Mouse (Mus musculus) kidney, postnatal 14 days (tissue): ENCODE measurements around the gene Erich3.
"Not testable (repeated sequence)": the region's sequence is repeated elsewhere in the genome, so short reads cannot be mapped to it uniquely, and the experiment has no call there.

Source experiments
- DNase-seq: peaks from one replicate; pipeline ENCODE4 v3.0.0; 2022; ENCODE audit warnings: mixed read lengths

Gene Erich3

GRCm38 (mm10) chr3:154663545-154663944 lies at the start of gene Erich3:
Gene Erich3 (plus strand): TSS chr3:154663859.
- DNase-seq = no peak

- DNase-seq = no peak
These were observed 48.9 kb upstream of the Erich3 start for GRCm38 (mm10) chr3:154614771-154615170.

GRCm38 (mm10) chr3:154615304-154615703 lies 48.4 kb upstream of the Erich3 start:
- no peak for DNase-seq

- no peak for DNase-seq
These were observed 47.6 kb upstream of the Erich3 start for GRCm38 (mm10) chr3:154616106-154616505.

GRCm38 (mm10) chr3:154628284-154628683 lies 35.4 kb upstream of the Erich3 start:
- no peak for DNase-seq

- not testable (repeated sequence) for DNase-seq
These were observed 32.4 kb upstream of the Erich3 start for GRCm38 (mm10) chr3:154631281-154631680.

- no peak for DNase-seq
These were observed 30.6 kb upstream of the Erich3 start for GRCm38 (mm10) chr3:154633091-154633490.

GRCm38 (mm10) chr3:154646638-154647442 lies 16.8 kb upstream of the Erich3 start:
- peak; percentile 7 for DNase-seq

- DNase-seq = no peak
These were observed 16.2 kb upstream of the Erich3 start for GRCm38 (mm10) chr3:154647443-154647780.

GRCm38 (mm10) chr3:154649411-154650285 lies 14.0 kb upstream of the Erich3 start:
- DNase-seq = no peak

- DNase-seq = no peak
These were observed 12.4 kb upstream of the Erich3 start for GRCm38 (mm10) chr3:154651192-154651821.

GRCm38 (mm10) chr3:154652581-154653420 lies 10.9 kb upstream of the Erich3 start:
- DNase-seq = peak; percentile 51

GRCm38 (mm10) chr3:154653454-154653853 lies 10.2 kb upstream of the Erich3 start:
- no peak for DNase-seq

- no peak for DNase-seq
These were observed 9.4 kb upstream of the Erich3 start for GRCm38 (mm10) chr3:154654284-154654683.

- no peak for DNase-seq
These were observed 8.8 kb upstream of the Erich3 start for GRCm38 (mm10) chr3:154654901-154655300.

- no peak for DNase-seq
These were observed 7.9 kb upstream of the Erich3 start for GRCm38 (mm10) chr3:154655711-154656110.

- peak; percentile 14 for DNase-seq
These were observed 420 bp downstream of the Erich3 start for GRCm38 (mm10) chr3:154663976-154664581.

- DNase-seq = no peak
These were observed 977 bp downstream of the Erich3 start for GRCm38 (mm10) chr3:154664636-154665035.

GRCm38 (mm10) chr3:154668485-154668884 lies 4.8 kb downstream of the Erich3 start:
- DNase-seq = no peak

GRCm38 (mm10) chr3:154670584-154670983 lies 6.9 kb downstream of the Erich3 start:
- DNase-seq = no peak

GRCm38 (mm10) chr3:154671013-154671412 lies 7.4 kb downstream of the Erich3 start:
- no peak for DNase-seq

GRCm38 (mm10) chr3:154673326-154673725 lies 9.7 kb downstream of the Erich3 start:
- no peak for DNase-seq
